Mouse (Mus musculus) megakaryocyte, embryonic 14.5 days (primary cell): ENCODE results near the gene Ptpn14.

ENCODE experiments used
- FLI1 ChIP-seq: IDR thresholded peaks from 2 replicates; pipeline ENCODE4 v1.6.1; 2012; ENCODE audit warnings: low read length, inconsistent platforms, mixed read lengths
- GATA1 ChIP-seq: IDR thresholded peaks from 3 replicates; pipeline ENCODE4 v1.6.1; 2012; ENCODE audit warnings: mixed read lengths, low read length, inconsistent platforms, borderline replicate concordance

DNA sequence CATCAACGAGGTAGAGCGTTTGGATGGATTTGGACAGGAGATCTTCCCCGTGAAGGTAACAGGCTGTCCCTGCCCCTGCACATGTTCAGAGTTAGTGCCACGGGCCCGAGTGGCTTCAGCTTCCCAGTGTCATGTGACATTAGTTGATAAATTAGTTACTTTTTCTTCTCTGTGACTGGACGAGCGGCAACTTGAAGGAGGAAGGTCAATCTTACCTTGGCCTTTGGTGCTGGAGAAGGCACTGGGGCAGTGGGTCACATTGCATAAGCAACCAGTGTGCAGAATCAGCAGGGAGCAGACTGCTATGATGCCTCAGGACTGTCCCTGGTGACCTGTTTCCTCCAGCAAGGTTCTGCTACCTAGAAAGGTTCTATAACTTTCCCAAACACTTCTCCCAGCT lies 105.3 kb downstream of the Ptpn14 start:
- no peak for TF ChIP-seq GATA1
- no peak for TF ChIP-seq FLI1
